Comparison of ENCODE assay signal across 26 mouse cellular contexts in genomic region chr5:78393373-78393772, GRCm38 (mm10).
DNase-seq lines count a peak whose midpoint lies in the region; ATAC-seq lines count a peak whose summit lies in the region.
"Had no signal": no experiment of that assay in that cellular context is flagged by ENCODE, and none has a peak within 500 bp of the region (broad histone marks: within the 10 kb centered on the region; RNA-seq: fewer than 3 reads in every experiment).

No protein-coding gene starts in this region.

- no peaks in the 10 kb centered on the region for H3K4me1 ChIP-seq in forebrain, embryonic 13.5 days
- no peaks in the 10 kb centered on the region for H3K4me1 ChIP-seq in forebrain, embryonic 10.5 days
- H3K4me1 ChIP-seq in forebrain, embryonic 15.5 days = no peaks in the 10 kb centered on the region
- no peaks in the 10 kb centered on the region for H3K4me1 ChIP-seq in forebrain, embryonic 12.5 days
- no peaks in the 10 kb centered on the region for H3K4me1 ChIP-seq in forebrain, embryonic 16.5 days (replicated peaks; ENCODE audit: control insufficient read depth, insufficient read depth, low read length)
- H3K4me1 ChIP-seq: embryonic facial prominence, embryonic 12.5 days; embryonic facial prominence, embryonic 15.5 days had no signal

- DNase-seq in forebrain, embryonic 10.5 days (ENCODE audit: extremely low spot score, low spot score) = no peak
- no peak for DNase-seq in B cell, adult 2 months
- DNase-seq in lung, postnatal 36 days = no peak
- DNase-seq: adrenal gland, adult 8-10 months; adrenal gland, postnatal 14 days; adrenal gland, postnatal 36 days; cerebellum, adult 11 months; cerebellum, adult 18-20 months; cerebellum, adult 8-10 months; cerebellum, adult 9-11 months; cerebellum, postnatal 14 days; cerebellum, postnatal 36 days; embryo, embryonic 11 days; gastrocnemius, adult 2 months had no signal

- peak; percentile 51 for ATAC-seq in forebrain, embryonic 13.5 days
- ATAC-seq in forebrain, embryonic 15.5 days (replicated peaks) = 0 out of 2 replicates have a peak, but pooled peaks have one; percentile 35
- ATAC-seq in forebrain, embryonic 12.5 days (ENCODE audit: low FRiP score) = no peak
- ATAC-seq in forebrain, embryonic 16.5 days = peak; percentile 50
- ATAC-seq: activated CD4-positive, CD25-positive, alpha-beta regulatory T cell, adult 4 months; CD4-positive, CD25-positive, alpha-beta regulatory T cell, adult 4 months; Patski had no signal

- no peak overlapping the region for H3K4me2 ChIP-seq in forebrain, embryonic 13.5 days
- no peak overlapping the region for H3K4me2 ChIP-seq in forebrain, embryonic 15.5 days (replicated peaks)
- H3K4me2 ChIP-seq in forebrain, embryonic 12.5 days = no peak overlapping the region
- no peak overlapping the region for H3K4me2 ChIP-seq in forebrain, embryonic 16.5 days (ENCODE audit: low read length)
- H3K4me2 ChIP-seq: embryonic facial prominence, embryonic 12.5 days; embryonic facial prominence, embryonic 15.5 days had no signal

- H3K36me3 ChIP-seq in forebrain, embryonic 13.5 days (ENCODE audit: poor library complexity, severe bottlenecking) = no peaks in the 10 kb centered on the region
- H3K36me3 ChIP-seq in forebrain, embryonic 10.5 days (replicated peaks) = no peaks in the 10 kb centered on the region
- H3K36me3 ChIP-seq in forebrain, embryonic 15.5 days = no peaks in the 10 kb centered on the region
- H3K36me3 ChIP-seq in forebrain, embryonic 12.5 days (replicated peaks) = no peaks in the 10 kb centered on the region
- no peaks in the 10 kb centered on the region for H3K36me3 ChIP-seq in forebrain, embryonic 16.5 days (ENCODE audit: control insufficient read depth, insufficient read depth)
- H3K36me3 ChIP-seq: embryonic facial prominence, embryonic 12.5 days; embryonic facial prominence, embryonic 15.5 days; G1E had no signal

- H3K9ac ChIP-seq in forebrain, embryonic 13.5 days = no peak overlapping the region
- no peak overlapping the region for H3K9ac ChIP-seq in forebrain, embryonic 15.5 days (replicated peaks)
- no peak overlapping the region for H3K9ac ChIP-seq in forebrain, embryonic 12.5 days
- H3K9ac ChIP-seq in forebrain, embryonic 16.5 days (replicated peaks; ENCODE audit: low read depth, low read length) = no peak overlapping the region
- H3K9ac ChIP-seq: embryonic facial prominence, embryonic 12.5 days; embryonic facial prominence, embryonic 15.5 days had no signal

- no peaks in the 10 kb centered on the region for H3K9me3 ChIP-seq in forebrain, embryonic 13.5 days (replicated peaks)
- H3K9me3 ChIP-seq in forebrain, embryonic 10.5 days = no peaks in the 10 kb centered on the region
- no peaks in the 10 kb centered on the region for H3K9me3 ChIP-seq in forebrain, embryonic 15.5 days
- H3K9me3 ChIP-seq in forebrain, embryonic 12.5 days = no peaks in the 10 kb centered on the region
- H3K9me3 ChIP-seq in forebrain, embryonic 16.5 days (ENCODE audit: control insufficient read depth, low read length) = no peaks in the 10 kb centered on the region
- H3K9me3 ChIP-seq: embryonic facial prominence, embryonic 12.5 days; embryonic facial prominence, embryonic 15.5 days had no signal

- no peaks in the 10 kb centered on the region for H3K27me3 ChIP-seq in forebrain, embryonic 13.5 days
- H3K27me3 ChIP-seq in forebrain, embryonic 10.5 days (ENCODE audit: poor library complexity, severe bottlenecking) = no peaks in the 10 kb centered on the region
- no peaks in the 10 kb centered on the region for H3K27me3 ChIP-seq in forebrain, embryonic 15.5 days
- H3K27me3 ChIP-seq in forebrain, embryonic 12.5 days = no peaks in the 10 kb centered on the region
- no peaks in the 10 kb centered on the region for H3K27me3 ChIP-seq in forebrain, embryonic 16.5 days (replicated peaks; ENCODE audit: control insufficient read depth, insufficient read depth, low read length)
- H3K27me3 ChIP-seq: CH12.LX; embryonic facial prominence, embryonic 12.5 days; embryonic facial prominence, embryonic 15.5 days had no signal

- H3K4me3 ChIP-seq in forebrain, embryonic 13.5 days = no peak overlapping the region
- no peak overlapping the region for H3K4me3 ChIP-seq in forebrain, embryonic 10.5 days
- no peak overlapping the region for H3K4me3 ChIP-seq in forebrain, embryonic 15.5 days
- H3K4me3 ChIP-seq in forebrain, embryonic 12.5 days (replicated peaks) = no peak overlapping the region
- no peak overlapping the region for H3K4me3 ChIP-seq in forebrain, embryonic 16.5 days (replicated peaks; ENCODE audit: low read length)
- H3K4me3 ChIP-seq: embryonic facial prominence, embryonic 12.5 days; embryonic facial prominence, embryonic 15.5 days; erythroblast, embryonic 14.5 days; gastrocnemius, adult 2 months had no signal

- H3K27ac ChIP-seq in forebrain, embryonic 13.5 days = no peak overlapping the region
- no peak overlapping the region for H3K27ac ChIP-seq in forebrain, embryonic 10.5 days
- no peak overlapping the region for H3K27ac ChIP-seq in forebrain, embryonic 15.5 days (replicated peaks)
- no peak overlapping the region for H3K27ac ChIP-seq in forebrain, embryonic 12.5 days
- no peak overlapping the region for H3K27ac ChIP-seq in forebrain, embryonic 16.5 days (ENCODE audit: low read length)
- H3K27ac ChIP-seq: embryonic facial prominence, embryonic 12.5 days; embryonic facial prominence, embryonic 15.5 days; gastrocnemius, adult 2 months had no signal

- 77% methylated on average over 2 of the region's 2 CpGs for WGBS in forebrain, embryonic 13.5 days
- 92% methylated on average over 2 of the region's 2 CpGs for WGBS in forebrain, embryonic 10.5 days
- 63% methylated on average over 2 of the region's 2 CpGs for WGBS in forebrain, embryonic 15.5 days
- 79% methylated on average over 2 of the region's 2 CpGs for WGBS in forebrain, embryonic 12.5 days
- 68% methylated on average over 2 of the region's 2 CpGs for WGBS in forebrain, embryonic 16.5 days
